Mouse (Mus musculus) cortical plate, adult 2 months (tissue): ENCODE data around the gene Tmeff2.

Source experiments
- CTCF ChIP-seq: fragments of 200-500 bp; IDR thresholded peaks from 2 replicates; pipeline ENCODE4 v1.5.1; 2011; ENCODE audit warnings: mild to moderate bottlenecking, control low read depth, low read length; ENCODE audit not compliant: insufficient read depth; ENCODE audit errors: extremely low read depth
- POLR2A ChIP-seq: fragments of 200-500 bp; IDR thresholded peaks from 2 replicates; pipeline ENCODE4 v1.6.1; 2011; ENCODE audit warnings: mild to moderate bottlenecking, low read length, control low read depth; ENCODE audit not compliant: insufficient read depth; ENCODE audit errors: extremely low read depth

GRCm38 (mm10) chr1:51117830-51118229, 217.4 kb downstream of the Tmeff2 start:
- TF ChIP-seq CTCF: no peak
- TF ChIP-seq POLR2A: no peak
